Mouse (Mus musculus): Measurements from ENCODE around the gene Gas2l1. TPM values are rescaled to one million over a fixed set of nuclear protein-coding genes. Genes with fewer than 3 reads are reported as not detected.

Gene Gas2l1
- total and polyA plus RNA-seq, 3 experiments, result 41.1 to 89.0 TPM; not detected in 1

DNA sequence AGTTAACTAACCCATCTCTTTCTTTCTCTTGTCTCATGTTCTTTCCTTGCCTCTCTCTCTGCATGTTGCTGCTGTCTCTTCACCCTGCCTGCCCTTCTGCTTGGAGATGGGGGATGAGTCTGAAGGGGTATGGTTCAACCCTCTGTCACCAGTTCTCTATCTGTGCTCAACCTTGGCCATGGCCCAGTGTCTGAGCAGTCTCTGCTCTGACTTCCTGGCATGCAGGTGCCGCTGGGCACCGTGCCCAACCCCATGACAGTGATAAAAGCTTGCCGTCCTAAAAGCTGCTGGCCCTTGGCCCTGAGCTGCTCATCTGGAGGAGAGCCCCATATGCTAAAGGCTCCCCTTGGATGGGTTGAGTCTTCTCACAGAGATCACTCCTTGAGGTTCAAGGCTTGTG is 32.0 kb downstream of the Gas2l1 start:
- H3K36me3 ChIP-seq (ENCODE audit: control insufficient read depth in 1 of 2, insufficient read depth in 2 of 2, low read length in 2 of 2), result peaks cover 0 to 18% of the 10 kb centered on the region in 2 experiments; a peak in 3 of 4 replicates
- H3K27ac ChIP-seq (ENCODE audit: control insufficient read depth, low read depth, low read length), result no peak overlapping the region
- no peak overlapping the region for H3K4me3 ChIP-seq (ENCODE audit: control insufficient read depth in 1 of 2, insufficient read depth in 1 of 2, low read depth in 2 of 2, low read length in 2 of 2)
- H3K27me3 ChIP-seq (ENCODE audit: control insufficient read depth in 1 of 2, insufficient read depth in 2 of 2, low read length in 2 of 2), result no peaks in the 10 kb centered on the region
- TF ChIP-seq SIN3A (IDR thresholded peaks at IDR 0.05; ENCODE audit: low read length), result peak; percentile 33; the same call in 1 of the 2 replicates
- 0 out of 2 replicates have a peak, but pooled peaks have one; percentile 25 for TF ChIP-seq MXI1 (IDR thresholded peaks at IDR 0.05; ENCODE audit: low read depth, low read length)
- peak; percentile 43; the same call in 1 of the 2 replicates for TF ChIP-seq ETS1 (IDR thresholded peaks at IDR 0.05; ENCODE audit: low read depth, low read length)
- TF ChIP-seq EP300 (IDR thresholded peaks at IDR 0.05; ENCODE audit: low read depth in 1 of 2, low read length in 2 of 2), result peak; percentile 34 to 42; a peak in 3 of 4 replicates
- no peak for TF ChIP-seq GABPA (IDR thresholded peaks at IDR 0.05; ENCODE audit: low read depth, low read length)
- peak; percentile 83; the same call in 1 of the 2 replicates for TF ChIP-seq RCOR1 (IDR thresholded peaks at IDR 0.05; ENCODE audit: low read depth, low read length)
- no peaks in the 10 kb centered on the region for H3K79me2 ChIP-seq (ENCODE audit: control insufficient read depth, insufficient read depth, low read length, poor library complexity)
- peak; percentile 63 for DNase-seq (ENCODE audit: low read depth, low spot score)
- H3K9ac ChIP-seq (ENCODE audit: control insufficient read depth, low read depth, low read length, poor library complexity, severe bottlenecking), result no peak overlapping the region
- no peaks in the 10 kb centered on the region for H3K9me3 ChIP-seq (replicated peaks; ENCODE audit: insufficient read depth, low read length)
- H3K4me1 ChIP-seq (ENCODE audit: control insufficient read depth in 1 of 2, insufficient read depth in 2 of 2, low read length in 2 of 2), result no peaks in the 10 kb centered on the region

DNA sequence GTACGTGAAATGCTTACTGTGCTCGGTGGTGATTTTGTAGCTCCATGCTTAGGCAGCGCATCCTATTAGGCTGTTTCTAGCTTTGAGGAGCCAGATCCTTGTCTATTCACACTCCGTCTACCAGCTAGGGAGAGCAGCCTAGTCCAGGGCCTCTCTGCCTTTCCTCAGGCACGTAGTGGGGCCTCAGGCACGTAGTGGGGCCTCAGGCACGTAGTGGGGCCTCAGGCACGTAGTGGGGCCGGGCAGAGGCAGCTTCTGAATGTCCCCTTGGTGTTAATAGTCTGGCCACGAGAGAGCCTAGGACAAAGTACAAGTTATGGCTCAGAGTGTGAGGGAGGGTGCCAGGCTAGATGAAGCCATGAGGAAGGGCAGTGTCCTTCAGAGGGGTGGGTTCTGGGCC is 32.4 kb downstream of the Gas2l1 start:
- H3K79me2 ChIP-seq (ENCODE audit: control insufficient read depth, insufficient read depth, low read length, poor library complexity), result no peaks in the 10 kb centered on the region
- TF ChIP-seq ZKSCAN1 (IDR thresholded peaks at IDR 0.05; ENCODE audit: low read depth, low read length), result peak; percentile 99
- TF ChIP-seq UBTF (IDR thresholded peaks at IDR 0.05; ENCODE audit: borderline replicate concordance, insufficient read depth, low read depth, low read length), result no peak
- H3K4me3 ChIP-seq (ENCODE audit: control insufficient read depth in 1 of 2, insufficient read depth in 1 of 2, low read depth in 2 of 2, low read length in 2 of 2), result no peak overlapping the region
- no peaks in the 10 kb centered on the region for H3K27me3 ChIP-seq (ENCODE audit: control insufficient read depth in 1 of 2, insufficient read depth in 2 of 2, low read length in 2 of 2)
- H3K4me1 ChIP-seq (ENCODE audit: control insufficient read depth in 1 of 2, insufficient read depth in 2 of 2, low read length in 2 of 2), result no peaks in the 10 kb centered on the region
- H3K27ac ChIP-seq (ENCODE audit: control insufficient read depth, low read depth, low read length), result no peak overlapping the region
- no peaks in the 10 kb centered on the region for H3K9me3 ChIP-seq (replicated peaks; ENCODE audit: insufficient read depth, low read length)
- no peak for DNase-seq (ENCODE audit: low read depth, low spot score)
- no peak overlapping the region for H3K9ac ChIP-seq (ENCODE audit: control insufficient read depth, low read depth, low read length, poor library complexity, severe bottlenecking)
- H3K36me3 ChIP-seq (ENCODE audit: control insufficient read depth in 1 of 2, insufficient read depth in 2 of 2, low read length in 2 of 2), result peaks cover 0 to 18% of the 10 kb centered on the region in 2 experiments; a peak in 3 of 4 replicates

DNA sequence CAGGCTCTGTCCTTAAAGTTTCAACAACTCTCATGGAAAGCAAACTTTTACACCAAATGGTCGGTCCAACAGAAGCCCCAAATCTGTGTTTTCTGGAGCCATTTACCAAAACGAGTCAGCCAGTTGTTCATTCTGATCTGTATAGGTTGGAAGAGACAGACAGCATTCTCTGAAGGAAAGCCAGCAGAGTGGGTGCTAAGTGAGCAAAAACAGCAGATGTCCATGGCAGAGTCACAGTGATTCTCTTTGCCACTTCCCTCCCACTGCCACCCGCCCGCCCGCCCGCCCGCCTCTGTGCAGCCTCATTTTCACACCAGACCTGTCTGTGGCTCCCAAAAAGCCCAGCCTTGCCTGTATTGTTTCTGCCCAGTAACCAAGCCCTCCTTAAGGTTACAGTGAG is 36.9 kb downstream of the Gas2l1 start:
- Histone ChIP-seq H3K4me3 (ENCODE audit: control insufficient read depth in 1 of 2, insufficient read depth in 1 of 2, low read depth in 2 of 2, low read length in 2 of 2) (no peak overlapping the region), H3K9me3 (replicated peaks; ENCODE audit: insufficient read depth, low read length) (no peaks in the 10 kb centered on the region), H3K36me3 (ENCODE audit: control insufficient read depth in 1 of 2, insufficient read depth in 2 of 2, low read length in 2 of 2) (peaks cover 0 to 21% of the 10 kb centered on the region in 2 experiments; a peak in 3 of 4 replicates), H3K4me1 (ENCODE audit: control insufficient read depth in 1 of 2, insufficient read depth in 2 of 2, low read length in 2 of 2) (no peaks in the 10 kb centered on the region), H3K79me2 (ENCODE audit: control insufficient read depth, insufficient read depth, low read length, poor library complexity) (no peaks in the 10 kb centered on the region), H3K27me3 (ENCODE audit: control insufficient read depth in 1 of 2, insufficient read depth in 2 of 2, low read length in 2 of 2) (no peaks in the 10 kb centered on the region), H3K9ac (ENCODE audit: control insufficient read depth, low read depth, low read length, poor library complexity, severe bottlenecking) (no peak overlapping the region), H3K27ac (ENCODE audit: control insufficient read depth, low read depth, low read length) (no peak overlapping the region)
- TF ChIP-seq E2F4 (IDR thresholded peaks at IDR 0.05; ENCODE audit: borderline replicate concordance, low read depth, low read length) (no peak), ZKSCAN1 (IDR thresholded peaks at IDR 0.05; ENCODE audit: low read depth, low read length) (no peak), RAD21 (IDR thresholded peaks at IDR 0.05; ENCODE audit: low read depth, low read length) (no peak), MYC (IDR thresholded peaks at IDR 0.05; ENCODE audit: low read depth, low read length) (no peak), MAX (IDR thresholded peaks at IDR 0.05; ENCODE audit: low read length) (no peak), POLR2AphosphoS2 (IDR thresholded peaks at IDR 0.05; ENCODE audit: low read length) (no peak), JUND (IDR thresholded peaks at IDR 0.05; ENCODE audit: low read depth, low read length) (no peak), MXI1 (IDR thresholded peaks at IDR 0.05; ENCODE audit: low read depth, low read length) (no peak)
- no peak for DNase-seq (ENCODE audit: low read depth, low spot score)
